Mouse (Mus musculus): ENCODE measurements at regions not wholly inside any gene's neighbourhood (a gene's known extent, or its start where the extent isn't known, plus 50 kb on each side); places are given as distances from the start of the nearest gene placed in this dataset.

GRCm38 (mm10) chr7:137619286-137619789 lies 181.9 kb downstream of the Glrx3 start:
- TF ChIP-seq CTCF (IDR thresholded peaks at IDR 0.05; ENCODE audit: extremely low read depth, insufficient read length, insufficient replicate concordance, low read depth, low read length), result no peak
- TF ChIP-seq POLR2A (IDR thresholded peaks at IDR 0.05; ENCODE audit: low read depth, low read length), result no peak

Data from small intestine, adult 2 months (tissue).